ENCODE assay signal across 14 mouse cellular contexts in the genomic region with DNA sequence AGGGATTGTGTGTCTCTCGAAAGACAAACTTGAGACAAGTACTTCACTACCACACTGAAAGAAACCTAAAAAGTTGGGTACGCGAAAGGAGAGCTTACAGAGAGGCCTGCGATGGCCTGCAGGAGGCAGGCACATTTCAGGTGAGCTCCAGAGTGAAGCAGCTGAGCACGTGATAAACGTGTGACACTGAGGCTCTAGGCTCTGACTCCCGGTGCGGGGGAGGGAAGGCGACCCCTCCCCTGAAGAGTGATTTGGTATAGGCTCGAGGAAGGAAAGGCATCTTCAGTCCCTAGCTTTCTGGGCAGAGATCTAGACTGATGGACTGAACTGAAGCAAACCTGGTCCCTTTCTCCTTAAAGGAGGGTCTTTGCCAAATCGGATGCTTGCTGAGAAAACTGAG. TPM values are rescaled to one million over a fixed set of nuclear protein-coding genes. Genes with fewer than 3 reads are reported as not detected.
A peak's percentile ranks its signal among the peaks of the same experiment; 100 is the strongest.
DNase-seq lines count a peak whose midpoint lies in the region; ATAC-seq lines count a peak whose summit lies in the region.
"Had no signal": no experiment of that assay in that cellular context is flagged by ENCODE, and none has a peak within 500 bp of the region (broad histone marks: within the 10 kb centered on the region; RNA-seq: fewer than 3 reads in every experiment).

No protein-coding gene starts in this region.

- no peak overlapping the region for H3K4me2 ChIP-seq in hindbrain, embryonic 11.5 days (replicated peaks; ENCODE audit: low read depth, low read length)
- no peak overlapping the region for H3K4me2 ChIP-seq in hindbrain, embryonic 14.5 days (replicated peaks)
- peak overlapping the region; percentile 11; the same call in 1 of the 2 replicates for H3K4me2 ChIP-seq in limb, embryonic 13.5 days (replicated peaks)

- H3K4me3 ChIP-seq in hindbrain, embryonic 11.5 days (ENCODE audit: low read depth, low read length): no peak overlapping the region
- H3K4me3 ChIP-seq in hindbrain, embryonic 14.5 days (replicated peaks; ENCODE audit: low read length): no peak overlapping the region
- no peak overlapping the region for H3K4me3 ChIP-seq in limb, embryonic 13.5 days

- no peak overlapping the region for H3K27ac ChIP-seq in hindbrain, embryonic 11.5 days (ENCODE audit: low read depth, low read length)
- H3K27ac ChIP-seq in hindbrain, embryonic 14.5 days: no peak overlapping the region
- no peak overlapping the region for H3K27ac ChIP-seq in limb, embryonic 13.5 days
- H3K27ac ChIP-seq: heart, embryonic 15.5 days; lung, embryonic 15.5 days had no signal

- 17% methylated on average over 11 of the region's 11 CpGs for WGBS in hindbrain, embryonic 11.5 days
- 21% methylated on average over 11 of the region's 11 CpGs for WGBS in hindbrain, embryonic 14.5 days
- 18% methylated on average over 11 of the region's 11 CpGs for WGBS in limb, embryonic 13.5 days

- no peak overlapping the region for H3K9ac ChIP-seq in hindbrain, embryonic 11.5 days (ENCODE audit: low read depth, low read length)
- H3K9ac ChIP-seq in hindbrain, embryonic 14.5 days: no peak overlapping the region
- H3K9ac ChIP-seq in limb, embryonic 13.5 days: no peak overlapping the region
- H3K9ac ChIP-seq: lung, embryonic 15.5 days had no signal

- H3K36me3 ChIP-seq in hindbrain, embryonic 11.5 days (ENCODE audit: control insufficient read depth, insufficient read depth, low read length): no peaks in the 10 kb centered on the region
- 0 out of 2 replicates have a peak, but pooled peaks cover 5% of the 10 kb centered on the region for H3K36me3 ChIP-seq in hindbrain, embryonic 14.5 days (replicated peaks; ENCODE audit: control insufficient read depth, insufficient read depth)
- peaks cover 3% of the 10 kb centered on the region; the same call in 1 of the 2 replicates for H3K36me3 ChIP-seq in limb, embryonic 13.5 days
- H3K36me3 ChIP-seq: heart, embryonic 15.5 days; lung, embryonic 15.5 days had no signal

- no peaks in the 10 kb centered on the region for H3K9me3 ChIP-seq in hindbrain, embryonic 11.5 days (ENCODE audit: control insufficient read depth, low read length)
- no peaks in the 10 kb centered on the region for H3K9me3 ChIP-seq in hindbrain, embryonic 14.5 days (ENCODE audit: control insufficient read depth, low read length)
- no peaks in the 10 kb centered on the region for H3K9me3 ChIP-seq in limb, embryonic 13.5 days
- H3K9me3 ChIP-seq: heart, embryonic 15.5 days; lung, embryonic 15.5 days had no signal

- H3K27me3 ChIP-seq in hindbrain, embryonic 11.5 days (ENCODE audit: control insufficient read depth, insufficient read depth, low read length): peaks cover 10% of the 10 kb centered on the region
- H3K27me3 ChIP-seq in hindbrain, embryonic 14.5 days (ENCODE audit: control insufficient read depth, insufficient read depth, low read length): peaks cover 34% of the 10 kb centered on the region
- peaks cover 36% of the 10 kb centered on the region for H3K27me3 ChIP-seq in limb, embryonic 13.5 days
- H3K27me3 ChIP-seq: Patski had no signal

- no peaks in the 10 kb centered on the region for H3K4me1 ChIP-seq in hindbrain, embryonic 11.5 days (replicated peaks; ENCODE audit: control insufficient read depth, insufficient read depth, low read length)
- H3K4me1 ChIP-seq in hindbrain, embryonic 14.5 days (replicated peaks; ENCODE audit: control insufficient read depth, insufficient read depth, low read length): peaks cover 7% of the 10 kb centered on the region; the same call in 1 of the 2 replicates
- H3K4me1 ChIP-seq in limb, embryonic 13.5 days: peaks cover 21% of the 10 kb centered on the region

- DNase-seq in hindbrain, embryonic 11.5 days (ENCODE audit: low spot score): peak; percentile 22
- no peak for DNase-seq in hindbrain, embryonic 14.5 days (ENCODE audit: low spot score)
- DNase-seq in R1 (ENCODE audit: low read depth, low spot score): peak; percentile 80
- no peak for DNase-seq in kidney, adult 8-10 months
- DNase-seq in gastrocnemius, adult 8-10 months (ENCODE audit: low spot score in 2 of 2): no peak
- DNase-seq in gastrocnemius, postnatal 4 days (ENCODE audit: low spot score in 2 of 2): no peak
- DNase-seq: kidney, postnatal 14 days had no signal

- peak; percentile 6; the same call in 1 of the 2 replicates for ATAC-seq in hindbrain, embryonic 11.5 days (ENCODE audit: low FRiP score)
- no peak for ATAC-seq in hindbrain, embryonic 14.5 days (ENCODE audit: low FRiP score)
- peak; percentile 21 for ATAC-seq in CD4-positive, CD25-positive, alpha-beta regulatory T cell, adult 4 months
- no peak for ATAC-seq in limb, embryonic 13.5 days (ENCODE audit: low FRiP score, low read depth)
- ATAC-seq: Patski had no signal

RNA-seq across cellular contexts. Expression of gene Nanog, which starts 36.1 kb away (rescaled TPM):
- 0.07 and 0.32 TPM in 2 replicates for polyA plus RNA-seq in hindbrain, embryonic 11.5 days (2014; fragmentation: Nextera tagmentation; extraction: Ambion mirVana)
- 0.09 TPM in 1 of 2 replicates, not detected in the other for polyA plus RNA-seq in hindbrain, embryonic 14.5 days (2014; fragmentation: Nextera tagmentation; extraction: Ambion mirVana)
- under 1 TPM in 1 of 2 experiments, not detected in 1; 0.22 TPM for polyA plus RNA-seq in CD4-positive, CD25-positive, alpha-beta regulatory T cell, adult 4 months (2017; shearing (Covaris generic))
- polyA plus RNA-seq in limb, embryonic 13.5 days (2015; fragmentation: Nextera tagmentation; extraction: Ambion mirVana): 0.25 and 0.37 TPM in 2 replicates
- not detected for total RNA-seq in gastrocnemius, adult 8-10 months (2022)
- not detected for total RNA-seq in gastrocnemius, postnatal 4 days (2021)
- total RNA-seq: adrenal gland, postnatal 4 days had no signal
- polyA plus RNA-seq: neural tube, embryonic 11.5 days had no signal

RNA-seq across cellular contexts. Expression of gene Slc2a3, which starts 58.1 kb away (rescaled TPM):
- 23.5 and 29.2 TPM in 2 replicates for polyA plus RNA-seq in hindbrain, embryonic 11.5 days (2014; fragmentation: Nextera tagmentation; extraction: Ambion mirVana)
- 40.1 and 51.6 TPM in 2 replicates for polyA plus RNA-seq in hindbrain, embryonic 14.5 days (2014; fragmentation: Nextera tagmentation; extraction: Ambion mirVana)
- 100 to 1,000 TPM; 103 to 138 TPM for polyA plus RNA-seq in CD4-positive, CD25-positive, alpha-beta regulatory T cell, adult 4 months (2017; shearing (Covaris generic))
- polyA plus RNA-seq in limb, embryonic 13.5 days (2015; fragmentation: Nextera tagmentation; extraction: Ambion mirVana): 72.7 and 83.0 TPM in 2 replicates
- total RNA-seq in gastrocnemius, adult 8-10 months (2022): 10 to 100 TPM in 2 of 4 experiments, 1 to 10 TPM in 2; 3.6 to 12.3 (median 10.4) TPM
- 1 to 10 TPM; 2.7 to 4.8 TPM for total RNA-seq in gastrocnemius, postnatal 4 days (2021)

Comparison
In these comparisons a context has a peak if more than half of its experiments do, and no peak if none do; other contexts are left out.
1. ATAC-seq: peak in hindbrain, embryonic 11.5 days (single experiment) and CD4-positive, CD25-positive, alpha-beta regulatory T cell, adult 4 months (single experiment); none in hindbrain, embryonic 14.5 days (single experiment) and limb, embryonic 13.5 days (single experiment).
2. DNase-seq: peak in hindbrain, embryonic 11.5 days (single experiment) and R1 (single experiment); none in hindbrain, embryonic 14.5 days (single experiment), kidney, adult 8-10 months (0 of 2), gastrocnemius, adult 8-10 months (0 of 2) and gastrocnemius, postnatal 4 days (0 of 2).